Mouse (Mus musculus): ENCODE data around the gene Nploc4. TPM values are rescaled to one million over a fixed set of nuclear protein-coding genes. Genes with fewer than 3 reads are reported as not detected.

The Nploc4 gene
- polyA plus RNA-seq, 1 experiment from 2014 or later: 26.6 TPM

DNA sequence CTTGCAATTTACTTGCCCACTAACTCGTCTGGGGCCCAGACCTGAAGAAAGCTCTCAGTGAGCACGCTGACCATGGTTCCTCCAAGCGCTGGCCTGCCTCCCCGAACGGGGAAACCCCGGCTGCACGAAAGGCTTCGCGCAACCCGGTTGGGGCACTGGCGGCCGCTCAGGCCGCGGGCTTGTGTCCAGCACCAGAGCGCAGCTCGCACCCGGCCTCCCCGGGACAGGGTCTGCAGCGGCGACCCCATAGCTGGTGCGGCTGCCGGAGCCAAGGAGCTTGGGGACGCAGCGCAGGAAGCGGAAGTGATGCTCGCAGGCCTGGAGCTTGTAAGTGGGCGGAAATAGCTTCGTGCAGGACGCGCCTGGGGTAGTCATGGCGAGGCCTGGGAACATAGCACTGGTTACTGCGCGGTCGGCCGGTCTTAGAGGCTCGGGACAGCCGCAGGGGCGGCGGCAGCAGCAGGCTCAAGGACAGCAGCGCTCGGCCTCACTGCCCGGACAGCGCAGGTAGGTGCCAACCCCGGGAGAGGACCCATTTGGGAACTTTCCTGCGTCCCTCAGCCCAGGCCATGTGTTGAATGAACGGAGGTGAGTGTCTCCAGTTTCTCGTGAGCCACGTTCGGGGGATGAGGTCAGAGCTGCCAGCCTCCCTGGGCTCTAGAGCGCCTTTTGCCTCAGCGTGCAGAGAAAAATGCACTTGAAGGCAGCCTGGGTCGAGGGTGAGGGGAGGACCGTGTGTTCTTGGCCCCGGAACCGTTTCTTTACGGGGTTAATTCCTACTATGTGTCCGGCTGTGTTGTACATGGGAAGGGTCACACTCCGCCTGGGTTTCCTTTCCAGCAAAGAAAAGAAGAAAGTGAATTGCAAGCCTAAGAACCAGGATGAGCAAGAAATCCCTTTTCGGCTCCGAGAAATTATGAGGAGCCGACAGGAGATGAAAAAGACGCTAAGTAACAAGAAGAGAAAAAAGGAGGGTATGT is 20.6 kb upstream of the Nploc4 start, which contains the start of the genes Oxld1 and Ccdc137:
TSS of gene Oxld1 (minus strand) at position 297 of the 980 bp plus-strand sequence.
TSS of gene Ccdc137 (plus strand) at position 344 of the 980 bp plus-strand sequence.
- Histone ChIP-seq H3K36me3 (peaks cover 23% of the 10 kb centered on the region; the same call in 1 of the 2 replicates), H3K4me3 (replicated peaks) (peak within 1 kb of the TSS; percentile 93), H3K27ac (peak within 1 kb of the TSS; percentile 84), H3K4me1 (replicated peaks) (peaks cover 12% of the 10 kb centered on the region; the same call in 1 of the 2 replicates), H3K9ac (peak within 1 kb of the TSS; percentile 98), H3K27me3 (replicated peaks) (no peaks in the 10 kb centered on the region), H3K4me2 (replicated peaks) (peak within 1 kb of the TSS; percentile 82), H3K9me3 (no peaks in the 10 kb centered on the region)
- ATAC-seq: peak; percentile 95
- 3% methylated on average over 62 of the region's 62 CpGs for WGBS

DNA sequence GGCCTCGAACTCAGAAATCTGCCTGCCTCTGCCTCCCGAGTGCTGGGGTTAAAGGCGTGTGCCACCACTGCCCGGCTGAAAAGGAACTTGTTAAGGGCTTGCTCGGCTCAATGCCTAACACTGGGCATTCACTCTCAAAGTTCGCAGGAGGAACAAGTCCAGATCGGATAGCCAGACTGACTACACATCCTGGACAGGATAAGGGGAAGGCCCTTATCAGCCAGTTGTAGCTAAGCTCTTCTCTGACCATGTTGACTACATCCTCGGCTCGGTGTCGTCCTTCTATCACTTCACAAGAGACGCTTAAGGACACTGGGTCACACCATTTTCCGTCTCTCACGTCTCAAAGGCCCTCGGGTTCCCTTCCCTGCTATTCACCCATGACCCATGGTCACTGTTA is 19.9 kb upstream of the Nploc4 start:
- peak overlapping the region; percentile 82 for H3K4me2 ChIP-seq (replicated peaks)
- H3K27me3 ChIP-seq (replicated peaks): no peaks in the 10 kb centered on the region

DNA sequence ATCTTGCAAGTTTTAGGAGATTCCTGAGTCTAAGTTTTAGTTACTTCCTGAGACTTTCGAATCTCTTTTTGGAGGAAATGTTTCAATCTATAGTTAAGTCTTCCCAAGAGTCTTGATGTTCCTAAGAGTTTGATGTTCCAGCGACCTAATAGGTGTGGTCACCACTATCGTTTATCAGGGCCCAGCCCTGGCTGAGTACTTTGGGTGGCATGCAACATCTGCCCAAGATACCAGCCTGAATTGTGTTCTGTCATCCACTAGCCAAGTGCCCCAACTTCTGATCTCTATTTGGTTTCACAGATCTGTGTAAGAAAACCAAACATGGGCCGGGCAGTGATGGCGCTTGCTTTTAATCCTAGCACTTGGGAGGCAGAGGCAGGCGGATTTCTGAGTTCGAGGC is 17.9 kb upstream of the Nploc4 start:
- no peak overlapping the region for H3K4me2 ChIP-seq (replicated peaks)
- no peak overlapping the region for H3K9ac ChIP-seq
- peaks cover 8% of the 10 kb centered on the region; the same call in 1 of the 2 replicates for H3K36me3 ChIP-seq
- no peak overlapping the region for H3K27ac ChIP-seq
- H3K9me3 ChIP-seq: no peaks in the 10 kb centered on the region
- no peak for ATAC-seq
- no peak overlapping the region for H3K4me3 ChIP-seq (replicated peaks)
- 93% methylated on average over 7 of the region's 7 CpGs for WGBS
- no peaks in the 10 kb centered on the region for H3K27me3 ChIP-seq (replicated peaks)
- peaks cover 12% of the 10 kb centered on the region; the same call in 1 of the 2 replicates for H3K4me1 ChIP-seq (replicated peaks)

More for the DNA sequence above, 19.9 kb upstream of the Nploc4 start:
- Histone ChIP-seq H3K4me1 (replicated peaks) (peaks cover 12% of the 10 kb centered on the region; the same call in 1 of the 2 replicates), H3K4me3 (replicated peaks) (peak overlapping the region; percentile 93), H3K9me3 (no peaks in the 10 kb centered on the region), H3K27ac (peak overlapping the region; percentile 84), H3K9ac (peak overlapping the region; percentile 98), H3K36me3 (peaks cover 21% of the 10 kb centered on the region; the same call in 1 of the 2 replicates)
- peak; percentile 36; the same call in 1 of the 2 replicates for ATAC-seq
- 22% methylated on average over 14 of the region's 14 CpGs for WGBS

DNA sequence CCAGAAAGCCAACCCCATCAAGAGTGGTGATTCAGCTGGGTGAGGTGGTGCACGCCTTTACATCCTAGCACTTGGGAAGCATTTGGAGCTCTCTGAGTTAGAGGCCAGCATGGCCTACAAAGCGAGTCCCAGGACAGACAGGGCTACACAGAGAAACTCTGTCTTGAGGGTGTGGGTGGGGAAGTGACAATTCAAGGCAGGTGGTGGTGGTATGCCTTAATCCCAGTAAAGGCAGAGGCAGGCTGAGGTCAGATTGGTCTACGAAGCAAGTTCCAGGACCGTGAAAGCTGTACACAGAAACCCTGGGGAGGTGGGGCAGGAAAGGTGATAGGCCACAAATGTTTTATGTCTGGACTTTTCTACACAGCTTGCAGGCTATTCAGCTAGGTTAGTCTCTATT is 17.5 kb upstream of the Nploc4 start:
- Histone ChIP-seq H3K4me1 (replicated peaks) (peaks cover 12% of the 10 kb centered on the region; the same call in 1 of the 2 replicates), H3K4me3 (replicated peaks) (no peak overlapping the region), H3K9ac (no peak overlapping the region), H3K9me3 (no peaks in the 10 kb centered on the region), H3K36me3 (peaks cover 5% of the 10 kb centered on the region; the same call in 1 of the 2 replicates), H3K27ac (no peak overlapping the region), H3K4me2 (replicated peaks) (no peak overlapping the region), H3K27me3 (replicated peaks) (no peaks in the 10 kb centered on the region)
- ATAC-seq: no peak
- WGBS: 92% methylated on average over 4 of the region's 4 CpGs

- H3K27me3 ChIP-seq (replicated peaks): no peaks in the 10 kb centered on the region
- 88% methylated on average over 4 of the region's 4 CpGs for WGBS
- no peak within 1 kb of the TSS for H3K4me3 ChIP-seq (replicated peaks)
- no peak within 1 kb of the TSS for H3K27ac ChIP-seq
- no peak within 1 kb of the TSS for H3K4me2 ChIP-seq (replicated peaks)
- ATAC-seq: no peak
- H3K9ac ChIP-seq: no peak within 1 kb of the TSS
- H3K4me1 ChIP-seq (replicated peaks): 0 out of 2 replicates have a peak, but pooled peaks cover 7% of the 10 kb centered on the region
- H3K36me3 ChIP-seq: no peaks in the 10 kb centered on the region; the same call in 1 of the 2 replicates
- H3K9me3 ChIP-seq: no peaks in the 10 kb centered on the region
Observed at GRCm38 (mm10) chr11:120453306-120453705, 15.8 kb upstream of the Nploc4 start, which contains the start of gene Pde6g. Gene Pde6g, minus strand, starts transcription at chr11:120453500.

- H3K27ac ChIP-seq: no peak overlapping the region
- H3K27me3 ChIP-seq (replicated peaks): no peaks in the 10 kb centered on the region
- WGBS: 65% methylated on average over 3 of the region's 3 CpGs
- H3K4me1 ChIP-seq (replicated peaks): 0 out of 2 replicates have a peak, but pooled peaks cover 5% of the 10 kb centered on the region
- no peak overlapping the region for H3K4me2 ChIP-seq (replicated peaks)
- H3K9ac ChIP-seq: no peak overlapping the region
- H3K4me3 ChIP-seq (replicated peaks): no peak overlapping the region
- H3K36me3 ChIP-seq: no peaks in the 10 kb centered on the region; the same call in 1 of the 2 replicates
- no peaks in the 10 kb centered on the region for H3K9me3 ChIP-seq
- ATAC-seq: no peak
Observed at GRCm38 (mm10) chr11:120452246-120452645, 14.7 kb upstream of the Nploc4 start.

- 76% methylated on average over 7 of the region's 7 CpGs for WGBS
Observed at GRCm38 (mm10) chr11:120447179-120447578, 9.7 kb upstream of the Nploc4 start.

DNA sequence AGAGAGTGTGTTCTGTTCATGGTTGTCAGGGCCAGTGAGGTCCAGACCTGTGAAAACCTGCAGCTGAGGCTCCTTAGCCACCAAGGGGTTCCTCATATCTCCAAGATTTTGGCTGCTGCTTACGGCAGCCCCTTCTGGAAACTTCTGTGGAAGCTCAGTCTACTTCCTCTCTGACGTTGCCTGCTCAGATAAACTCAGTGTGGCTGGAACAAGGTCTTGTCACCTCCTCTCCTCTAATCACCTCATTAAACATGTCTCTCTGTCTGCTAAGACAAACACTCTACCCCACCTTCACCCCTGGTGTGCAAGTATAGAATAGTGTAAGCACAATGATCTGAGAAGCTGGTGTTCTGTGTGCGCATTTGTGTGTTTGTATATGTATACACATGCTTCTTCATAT is 8.0 kb upstream of the Nploc4 start:
- 54% methylated on average over 3 of the region's 3 CpGs for WGBS

More at GRCm38 (mm10) chr11:120447179-120447578, 9.7 kb upstream of the Nploc4 start:
- H3K4me1 ChIP-seq (replicated peaks): no peaks in the 10 kb centered on the region
- H3K27ac ChIP-seq: no peak overlapping the region
- no peak overlapping the region for H3K4me2 ChIP-seq (replicated peaks)
- no peaks in the 10 kb centered on the region for H3K9me3 ChIP-seq
- H3K27me3 ChIP-seq (replicated peaks): no peaks in the 10 kb centered on the region
- no peak overlapping the region for H3K4me3 ChIP-seq (replicated peaks)
- H3K36me3 ChIP-seq: no peaks in the 10 kb centered on the region
- no peak for ATAC-seq
- H3K9ac ChIP-seq: no peak overlapping the region

GRCm38 (mm10) chr11:120444106-120444505 is 6.6 kb upstream of the Nploc4 start:
- 69% methylated on average over 6 of the region's 6 CpGs for WGBS
- no peak for ATAC-seq
- H3K27me3 ChIP-seq (replicated peaks): no peaks in the 10 kb centered on the region
- H3K4me3 ChIP-seq (replicated peaks): no peak overlapping the region
- no peaks in the 10 kb centered on the region for H3K36me3 ChIP-seq
- H3K9ac ChIP-seq: no peak overlapping the region
- H3K9me3 ChIP-seq: no peaks in the 10 kb centered on the region
- H3K4me1 ChIP-seq (replicated peaks): no peaks in the 10 kb centered on the region
- H3K27ac ChIP-seq: no peak overlapping the region
- no peak overlapping the region for H3K4me2 ChIP-seq (replicated peaks)

More for the DNA sequence above, 8.0 kb upstream of the Nploc4 start:
- no peak for ATAC-seq
- Histone ChIP-seq H3K27ac (no peak overlapping the region), H3K4me3 (replicated peaks) (no peak overlapping the region), H3K9ac (no peak overlapping the region), H3K4me2 (replicated peaks) (no peak overlapping the region), H3K27me3 (replicated peaks) (no peaks in the 10 kb centered on the region), H3K9me3 (no peaks in the 10 kb centered on the region), H3K4me1 (replicated peaks) (no peaks in the 10 kb centered on the region), H3K36me3 (no peaks in the 10 kb centered on the region)

DNA sequence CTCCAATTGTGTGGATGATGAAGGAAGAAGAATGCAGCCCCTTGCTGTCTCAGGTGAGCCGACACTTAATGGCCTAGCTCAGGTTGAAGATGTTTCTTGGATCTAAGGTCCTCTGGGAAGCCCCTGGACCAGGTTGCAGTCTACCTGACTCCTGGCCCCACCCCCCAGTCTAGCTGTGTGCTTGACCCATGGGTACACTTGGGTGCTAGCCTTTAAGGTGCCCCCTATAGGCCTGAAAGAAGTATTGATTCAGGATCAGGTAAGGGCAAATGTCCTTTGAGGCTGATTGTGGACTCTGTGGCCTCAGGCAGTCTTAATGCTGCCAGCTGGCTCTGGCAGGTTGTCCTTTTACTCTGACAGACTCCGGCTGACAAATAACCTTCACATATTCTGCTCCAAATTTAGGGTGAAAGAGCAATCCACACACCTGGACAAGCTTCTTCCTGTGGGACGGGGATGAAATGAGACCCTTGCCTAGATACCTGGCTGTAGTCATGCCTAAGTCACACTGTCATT is 5.3 kb upstream of the Nploc4 start:
- no peaks in the 10 kb centered on the region for H3K9me3 ChIP-seq
- H3K9ac ChIP-seq: no peak overlapping the region
- H3K4me2 ChIP-seq (replicated peaks): no peak overlapping the region
- H3K27ac ChIP-seq: no peak overlapping the region
- WGBS: 91% methylated on average over 3 of the region's 3 CpGs
- H3K4me1 ChIP-seq (replicated peaks): no peaks in the 10 kb centered on the region
- no peak for ATAC-seq
- no peak overlapping the region for H3K4me3 ChIP-seq (replicated peaks)
- no peaks in the 10 kb centered on the region for H3K27me3 ChIP-seq (replicated peaks)
- no peaks in the 10 kb centered on the region for H3K36me3 ChIP-seq

DNA sequence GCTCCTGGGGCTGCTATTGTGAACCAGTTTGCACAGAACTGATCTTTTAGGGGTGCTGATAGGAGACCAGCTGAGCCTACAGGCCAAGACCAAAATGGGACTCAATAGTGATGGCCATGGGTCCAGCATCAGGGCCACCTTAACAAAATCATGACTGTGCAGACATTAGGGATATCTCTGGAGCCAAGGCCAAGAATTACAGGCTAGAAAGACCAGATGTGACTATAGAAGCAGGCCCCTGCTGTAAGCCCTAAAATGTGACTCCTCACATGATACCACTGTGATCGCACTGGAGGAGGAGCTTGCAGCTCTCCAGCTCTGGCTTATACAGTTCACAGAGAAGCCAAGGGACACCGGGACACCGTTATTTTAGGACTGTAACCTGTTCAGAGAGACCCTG is 4.8 kb upstream of the Nploc4 start, which contains the start of gene Tspan10:
TSS of gene Tspan10 (plus strand) at position 301 of the 400 bp plus-strand sequence.
- no peaks in the 10 kb centered on the region for H3K9me3 ChIP-seq
- no peaks in the 10 kb centered on the region for H3K27me3 ChIP-seq (replicated peaks)
- H3K4me1 ChIP-seq (replicated peaks): no peaks in the 10 kb centered on the region
- H3K4me2 ChIP-seq (replicated peaks): no peak within 1 kb of the TSS
- no peak within 1 kb of the TSS for H3K9ac ChIP-seq
- 88% methylated on average over 3 of the region's 3 CpGs for WGBS
- no peak within 1 kb of the TSS for H3K27ac ChIP-seq
- H3K36me3 ChIP-seq: no peaks in the 10 kb centered on the region
- H3K4me3 ChIP-seq (replicated peaks): no peak within 1 kb of the TSS
- ATAC-seq: no peak

- no peak for ATAC-seq
- Histone ChIP-seq H3K27ac (peak overlapping the region; percentile 79; the same call in 1 of the 2 replicates), H3K36me3 (0 out of 2 replicates have a peak, but pooled peaks cover 11% of the 10 kb centered on the region), H3K27me3 (replicated peaks) (no peaks in the 10 kb centered on the region), H3K4me2 (replicated peaks) (peak overlapping the region; percentile 80), H3K9me3 (no peaks in the 10 kb centered on the region), H3K4me3 (replicated peaks) (peak overlapping the region; percentile 100), H3K9ac (peak overlapping the region; percentile 100), H3K4me1 (replicated peaks) (peaks cover 4% of the 10 kb centered on the region)
- 23% methylated on average over 12 of the region's 12 CpGs for WGBS
Observed at GRCm38 (mm10) chr11:120437857-120438385, 413 bp upstream of the Nploc4 start.
